Mouse (Mus musculus) cerebellum, adult (tissue): Measurements from ENCODE around the gene Nkg7.

ENCODE experiments used
- ATAC-seq: cut with Nextera tagmentation; 2 replicates; pipeline ENCODE4 v1.9.2; 2017; ENCODE audit warnings: mild to moderate bottlenecking, moderate library complexity, mixed read lengths; ENCODE audit not compliant: insufficient number of reproducible peaks, low FRiP score, low TSS enrichment

The Nkg7 gene

GRCm38 (mm10) chr7:43443126-43443916, 6.4 kb downstream of the Nkg7 start:
- peak; percentile 69; the same call in 1 of the 2 replicates for ATAC-seq

- ATAC-seq: peak; percentile 95
These were observed 7.0 kb downstream of the Nkg7 start, which contains the start of the genes Etfb and Gm45233 for GRCm38 (mm10) chr7:43443917-43444293. TSS of gene Etfb (plus strand) at chr7:43444083. TSS of gene Gm45233 (plus strand) at chr7:43444128.

- no peak for ATAC-seq
These were observed 10.9 kb downstream of the Nkg7 start for GRCm38 (mm10) chr7:43447801-43448200.

GRCm38 (mm10) chr7:43448246-43448645, 11.4 kb downstream of the Nkg7 start:
- no peak for ATAC-seq

GRCm38 (mm10) chr7:43449811-43450210, 12.9 kb downstream of the Nkg7 start:
- no peak for ATAC-seq

- ATAC-seq: no peak
These were observed 14.9 kb downstream of the Nkg7 start for GRCm38 (mm10) chr7:43451726-43452125.

- no peak for ATAC-seq
These were observed 15.7 kb downstream of the Nkg7 start for GRCm38 (mm10) chr7:43452609-43453008.

- ATAC-seq: no peak
These were observed 16.9 kb downstream of the Nkg7 start for GRCm38 (mm10) chr7:43453599-43454355.

GRCm38 (mm10) chr7:43454371-43454770, 17.5 kb downstream of the Nkg7 start:
- ATAC-seq: no peak

GRCm38 (mm10) chr7:43462851-43463250, 26.0 kb downstream of the Nkg7 start, which contains the start of gene Vsig10l:
TSS of gene Vsig10l (plus strand) at chr7:43463151.
- ATAC-seq: no peak

GRCm38 (mm10) chr7:43463976-43464375, 27.1 kb downstream of the Nkg7 start:
- no peak for ATAC-seq

GRCm38 (mm10) chr7:43464864-43465343, 28.0 kb downstream of the Nkg7 start:
- no peak for ATAC-seq

- peak; percentile 49 for ATAC-seq
These were observed 28.6 kb downstream of the Nkg7 start for GRCm38 (mm10) chr7:43465344-43466098.

- peak; percentile 53 for ATAC-seq
These were observed 29.3 kb downstream of the Nkg7 start for GRCm38 (mm10) chr7:43466099-43466694.

GRCm38 (mm10) chr7:43470373-43470772, 33.5 kb downstream of the Nkg7 start:
- ATAC-seq: no peak

- ATAC-seq: no peak
These were observed 38.8 kb downstream of the Nkg7 start for GRCm38 (mm10) chr7:43475706-43476105.

GRCm38 (mm10) chr7:43476376-43476775, 39.5 kb downstream of the Nkg7 start:
- ATAC-seq: no peak

GRCm38 (mm10) chr7:43481191-43481590, 44.3 kb downstream of the Nkg7 start:
- ATAC-seq: no peak

- ATAC-seq: no peak
These were observed 45.3 kb downstream of the Nkg7 start for GRCm38 (mm10) chr7:43482090-43482716.

- no peak for ATAC-seq
These were observed 46.4 kb downstream of the Nkg7 start for GRCm38 (mm10) chr7:43483236-43483635.
